Mouse (Mus musculus) gastrocnemius, postnatal 4 days (tissue): ENCODE measurements around the gene Stk10. TPM values are rescaled to one million over a fixed set of nuclear protein-coding genes. Genes with fewer than 3 reads are reported as not detected.
A peak's percentile ranks its signal among the peaks of the same experiment; 100 is the strongest.

ENCODE experiments used
- DNase-seq, 2 experiments: peaks; one replicate each; pipeline ENCODE4 v3.0.0; 2021 to 2022; ENCODE audit warnings: low spot score in 2 of 2, mixed read lengths in 2 of 2
- total RNA-seq, 2 experiments: library from RNA; stranded (reverse); gene quantifications; 2 replicates each; pipeline ENCODE4 v1.2.3; 2021

The Stk10 gene
- total RNA-seq, 2 experiments from 2014 or later = 9.8 to 10.3 TPM

GRCm38 (mm10) chr11:32567000-32567855 is 34.1 kb downstream of the Stk10 start:
- DNase-seq = no peak

- DNase-seq = no peak
These were observed 35.0 kb downstream of the Stk10 start for GRCm38 (mm10) chr11:32568060-32568459.

- DNase-seq = no peak
These were observed 35.7 kb downstream of the Stk10 start for GRCm38 (mm10) chr11:32568637-32569293.

- no peak for DNase-seq
These were observed 38.0 kb downstream of the Stk10 start for GRCm38 (mm10) chr11:32571103-32571502.

- DNase-seq = no peak
These were observed 40.6 kb downstream of the Stk10 start for GRCm38 (mm10) chr11:32573669-32574068.

GRCm38 (mm10) chr11:32575964-32576759 is 43.1 kb downstream of the Stk10 start:
- DNase-seq = no peak

- DNase-seq = no peak
These were observed 43.6 kb downstream of the Stk10 start for GRCm38 (mm10) chr11:32576760-32577050.

- no peak for DNase-seq
These were observed 47.3 kb downstream of the Stk10 start for GRCm38 (mm10) chr11:32580305-32580947.

- DNase-seq = no peak
These were observed 47.9 kb downstream of the Stk10 start for GRCm38 (mm10) chr11:32581031-32581430.

- DNase-seq = no peak
These were observed 49.7 kb downstream of the Stk10 start for GRCm38 (mm10) chr11:32582813-32583212.

- no peak for DNase-seq
These were observed 52.9 kb downstream of the Stk10 start for GRCm38 (mm10) chr11:32585996-32586395.

GRCm38 (mm10) chr11:32587191-32588089 is 54.3 kb downstream of the Stk10 start:
- DNase-seq = no peak

GRCm38 (mm10) chr11:32588090-32588891 is 55.2 kb downstream of the Stk10 start:
- DNase-seq = peak; percentile 60 to 73

GRCm38 (mm10) chr11:32588892-32589172 is 55.7 kb downstream of the Stk10 start:
- no peak for DNase-seq

- no peak for DNase-seq
These were observed 56.1 kb downstream of the Stk10 start for GRCm38 (mm10) chr11:32589201-32589600.

- peak in 1 of 2 experiments; percentile 43 for DNase-seq
These were observed 56.7 kb downstream of the Stk10 start for GRCm38 (mm10) chr11:32589791-32590190.

- no peak for DNase-seq
These were observed 57.1 kb downstream of the Stk10 start for GRCm38 (mm10) chr11:32590205-32590604.

- DNase-seq = no peak
These were observed 59.1 kb downstream of the Stk10 start for GRCm38 (mm10) chr11:32591921-32592850.

- DNase-seq = no peak
These were observed 60.0 kb downstream of the Stk10 start for GRCm38 (mm10) chr11:32593081-32593480.
